Mouse (Mus musculus) cerebellum, adult 11-12 months (tissue): Measurements from ENCODE around the gene Palm3.
"Not testable (repeated sequence)": the region's sequence is repeated elsewhere in the genome, so short reads cannot be mapped to it uniquely, and the experiment has no call there.

ENCODE experiments used
- DNase-seq: peaks from one replicate; pipeline ENCODE4 v3.0.0; 2022

Gene Palm3

GRCm38 (mm10) chr8:84021096-84021495, at the start of gene Palm3:
Gene Palm3 (plus strand): TSS chr8:84021471.
- DNase-seq, result no peak

DNA sequence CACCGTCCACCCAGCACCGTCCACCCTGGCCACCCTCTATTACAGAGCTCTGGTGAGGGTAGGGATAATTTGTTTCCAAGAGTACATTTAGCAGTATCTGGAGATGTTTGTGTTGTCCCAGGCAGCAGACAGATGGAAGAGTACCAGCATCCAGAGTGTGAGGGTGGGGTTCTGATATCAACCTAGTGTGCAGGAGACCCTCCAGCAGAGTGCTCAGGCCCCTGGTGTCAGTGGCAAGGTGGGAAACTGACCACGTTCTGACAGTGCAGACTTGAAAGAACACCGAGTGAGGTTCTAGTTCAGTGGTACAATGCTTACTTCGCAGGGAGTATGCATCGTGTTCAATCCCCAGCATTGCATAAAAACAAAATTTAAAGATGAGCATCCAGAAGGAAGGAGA, 49.6 kb upstream of the Palm3 start:
- DNase-seq, result no peak

DNA sequence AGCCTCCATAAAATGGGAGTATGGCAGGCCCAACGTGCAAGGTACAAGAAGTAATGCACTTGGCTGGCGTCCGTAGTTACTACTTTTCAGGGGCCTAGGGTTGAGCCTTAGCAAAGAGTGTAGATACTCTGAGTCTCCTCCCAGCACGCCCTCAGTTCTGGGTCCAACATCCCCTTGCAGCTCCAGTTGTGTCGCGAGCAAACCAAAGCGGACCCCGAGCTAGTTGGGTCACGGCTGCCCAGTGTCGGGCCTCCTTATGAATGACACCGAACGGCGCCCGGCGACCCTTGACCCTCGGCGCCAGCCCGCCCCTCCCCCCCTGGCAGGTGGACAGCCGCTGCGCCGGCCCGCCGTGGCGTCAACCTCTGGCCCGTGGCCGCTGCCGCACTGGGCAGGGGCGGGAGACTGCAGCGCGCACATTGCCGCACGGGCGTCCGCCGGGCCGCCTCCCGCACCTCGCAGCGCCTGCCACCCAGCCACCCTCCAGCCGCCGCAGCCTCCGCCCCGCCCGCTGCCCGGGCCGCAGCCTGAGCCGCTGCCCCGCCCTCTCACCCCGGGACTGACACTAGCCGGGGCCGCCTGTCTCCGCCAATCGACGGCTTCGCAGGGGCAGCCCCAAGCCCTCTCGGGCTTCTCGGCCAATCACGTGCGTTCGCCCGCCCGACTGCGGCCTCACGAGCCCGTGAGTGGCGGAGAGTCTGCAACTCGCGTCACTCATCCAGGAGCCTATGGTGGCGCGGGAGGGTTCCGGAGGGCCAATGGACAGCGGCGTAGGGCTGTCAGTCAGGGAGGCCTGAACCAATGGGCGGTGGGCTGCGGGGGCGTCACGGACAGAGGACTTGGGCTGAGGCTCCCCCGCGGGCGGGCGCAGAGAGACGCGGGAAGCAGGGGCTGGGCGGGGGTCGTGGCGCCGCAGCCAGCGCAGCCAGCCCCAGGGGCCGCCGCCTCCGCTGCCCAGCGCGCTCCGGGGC, 48.8 kb upstream of the Palm3 start, which contains the start of gene Prkaca:
Gene Prkaca (plus strand): TSS at position 844 of the 971 bp plus-strand sequence.
- peak; percentile 100 for DNase-seq

GRCm38 (mm10) chr8:83973161-83974031, 47.9 kb upstream of the Palm3 start:
- DNase-seq, result peak; percentile 73

DNA sequence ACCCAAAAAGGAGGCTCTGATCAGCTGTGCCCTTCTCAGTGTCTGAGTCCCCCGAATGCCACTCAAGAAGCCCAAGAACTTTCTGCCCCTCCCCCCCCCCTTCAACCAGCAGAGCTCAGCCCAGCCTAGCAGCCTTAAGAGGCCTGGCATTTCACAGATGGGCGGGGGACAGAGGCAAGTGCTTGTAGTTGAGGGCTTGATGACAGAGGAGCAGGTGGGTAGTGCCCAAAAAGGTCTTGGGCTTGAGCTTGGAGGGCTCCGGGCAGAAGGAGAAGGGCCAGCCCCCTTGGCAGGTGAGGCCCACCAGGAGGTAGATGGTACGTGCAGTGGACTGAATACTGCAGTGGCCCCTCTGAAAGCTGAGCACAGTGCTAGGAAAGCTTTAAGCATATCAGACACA, 46.8 kb upstream of the Palm3 start:
- DNase-seq, result no peak

DNA sequence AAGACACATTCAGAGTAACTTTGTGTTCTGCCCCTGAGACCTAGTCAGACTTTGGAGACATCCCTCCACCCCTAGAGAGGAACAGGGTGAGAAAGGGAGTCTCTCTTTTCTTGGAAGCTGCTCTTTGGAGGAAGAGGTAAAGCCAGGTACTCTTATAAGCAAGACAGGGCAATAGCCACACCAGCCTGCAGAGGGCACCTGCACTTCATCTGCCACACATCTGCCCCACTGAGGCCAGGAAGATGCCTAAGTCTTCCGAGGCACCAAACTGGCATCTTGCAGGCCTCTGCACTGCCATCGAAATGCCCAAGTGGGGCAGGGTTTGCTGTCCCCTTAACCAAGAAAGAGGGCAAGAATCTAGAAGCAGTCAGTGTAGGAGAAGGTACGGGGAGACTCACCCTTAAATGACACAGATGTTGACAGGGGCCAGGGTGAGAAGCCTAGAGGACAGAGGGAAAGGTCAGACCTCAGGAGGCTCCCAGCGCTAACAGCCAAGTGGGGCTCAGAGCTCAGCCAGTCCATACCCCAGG, 45.1 kb upstream of the Palm3 start:
- no peak for DNase-seq

GRCm38 (mm10) chr8:83976779-83977350, 44.4 kb upstream of the Palm3 start:
- no peak for DNase-seq

DNA sequence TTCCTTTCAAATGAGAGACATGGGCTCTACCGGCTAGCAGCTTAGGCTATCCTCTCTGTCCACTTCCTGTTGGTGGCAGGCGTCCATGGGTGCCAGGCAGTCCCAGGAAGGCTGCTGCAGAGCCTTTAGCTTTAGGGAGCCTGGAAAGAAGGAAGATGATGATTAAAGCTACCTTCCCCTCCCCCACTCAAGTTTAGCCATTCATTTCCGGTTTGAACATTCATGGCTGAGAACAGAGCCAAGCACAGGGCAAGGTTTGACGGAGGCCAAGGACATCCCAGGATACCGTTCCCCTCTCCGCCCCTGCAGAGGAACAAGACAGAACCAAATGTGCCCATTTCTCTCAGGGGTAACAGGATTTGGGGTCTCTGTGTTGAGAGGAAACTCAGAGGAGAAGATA, 43.6 kb upstream of the Palm3 start:
- no peak for DNase-seq

DNA sequence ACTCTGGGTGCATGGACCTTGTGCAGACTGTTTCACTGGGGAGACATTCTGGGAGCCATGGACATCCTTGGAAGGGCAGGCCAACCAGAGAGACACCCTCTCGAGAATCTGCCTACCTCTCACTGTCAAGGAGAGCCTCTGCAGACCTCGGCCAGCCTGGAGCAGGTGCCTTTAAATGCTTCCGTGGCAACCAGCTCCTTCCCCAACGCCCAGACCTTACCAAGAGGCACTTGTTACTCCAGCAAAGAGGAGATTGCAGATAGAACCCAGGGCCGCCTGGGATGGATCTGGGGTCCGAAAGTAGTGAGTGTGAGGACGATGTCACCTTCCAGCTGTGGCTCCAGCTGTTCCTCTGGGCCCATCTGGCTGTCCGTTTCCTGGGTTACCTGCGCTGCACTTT, 43.1 kb upstream of the Palm3 start:
- DNase-seq, result no peak

- no peak for DNase-seq
Observed at GRCm38 (mm10) chr8:83980250-83980649, 41.0 kb upstream of the Palm3 start.

GRCm38 (mm10) chr8:83980845-83981244, 40.4 kb upstream of the Palm3 start:
- DNase-seq, result no peak

- DNase-seq, result no peak
Observed at GRCm38 (mm10) chr8:83981533-83981932, 39.7 kb upstream of the Palm3 start.

DNA sequence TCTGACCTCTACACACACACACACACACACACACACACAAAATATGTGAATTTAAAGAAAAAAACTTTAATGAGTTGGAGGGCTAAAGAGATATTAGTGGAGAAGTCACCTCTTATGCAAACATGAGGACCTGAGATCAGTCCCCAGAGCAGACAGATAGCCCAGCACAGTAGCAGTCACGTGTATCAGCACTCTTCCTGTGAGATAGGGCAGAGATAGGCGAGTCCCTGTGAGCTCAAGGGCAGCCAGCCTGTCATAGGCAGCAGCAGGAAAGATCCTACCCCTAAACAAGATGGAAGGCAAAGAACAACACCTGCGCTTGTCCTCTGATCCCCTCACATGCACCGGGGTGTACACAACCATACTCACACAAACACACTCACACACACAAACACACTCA, 38.8 kb upstream of the Palm3 start:
- no peak for DNase-seq

- not testable (repeated sequence) for DNase-seq
Observed at GRCm38 (mm10) chr8:83983222-83983621, 38.0 kb upstream of the Palm3 start.

- DNase-seq, result no peak
Observed at GRCm38 (mm10) chr8:83989243-83989642, 32.0 kb upstream of the Palm3 start.

DNA sequence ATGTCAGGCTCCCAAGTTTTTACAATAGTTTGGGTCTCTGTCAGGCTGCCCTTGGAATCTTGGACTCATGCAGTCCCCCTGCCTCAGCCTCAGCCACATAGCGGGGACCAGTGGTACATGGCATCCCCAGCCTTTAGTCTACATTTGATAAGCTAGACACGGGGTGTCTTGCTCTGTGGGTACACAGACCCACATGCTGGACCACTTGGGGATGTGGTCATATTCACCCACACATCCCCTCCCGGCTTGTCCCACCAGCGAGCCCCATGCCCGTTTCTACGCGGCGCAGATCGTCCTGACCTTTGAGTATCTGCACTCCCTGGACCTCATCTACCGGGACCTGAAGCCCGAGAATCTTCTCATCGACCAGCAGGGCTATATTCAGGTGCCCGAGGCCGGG, 31.1 kb upstream of the Palm3 start:
- no peak for DNase-seq

GRCm38 (mm10) chr8:83992488-83992887, 28.8 kb upstream of the Palm3 start:
- DNase-seq, result no peak

GRCm38 (mm10) chr8:83994030-83994429, 27.2 kb upstream of the Palm3 start:
- DNase-seq, result no peak

DNA sequence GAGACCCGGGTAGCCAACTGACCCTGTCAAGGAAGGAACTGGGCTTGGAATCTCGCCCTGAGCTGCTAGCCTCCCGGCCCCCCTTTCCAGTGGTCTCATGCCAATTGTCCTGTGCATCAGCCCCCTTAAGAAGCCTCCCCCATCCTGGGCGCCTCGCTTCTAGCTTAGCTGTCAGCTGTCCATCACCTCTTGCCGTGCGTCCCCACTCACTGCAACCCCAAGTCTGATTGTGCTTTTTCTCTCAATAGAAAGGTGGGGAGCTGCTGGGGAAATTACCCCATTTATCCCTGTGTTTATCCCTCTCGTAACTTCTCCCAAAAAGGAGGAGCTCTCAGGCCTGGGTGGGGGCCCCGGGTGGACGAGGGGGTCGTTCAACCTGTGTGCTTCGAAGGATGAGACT, 25.3 kb upstream of the Palm3 start:
- DNase-seq, result peak; percentile 74

GRCm38 (mm10) chr8:83996567-83997505, 24.4 kb upstream of the Palm3 start:
- DNase-seq, result peak; percentile 82

- DNase-seq, result peak; percentile 70
Observed at GRCm38 (mm10) chr8:83997511-83998141, 23.6 kb upstream of the Palm3 start, which contains the start of gene Samd1. Gene Samd1 (plus strand): TSS chr8:83997672.
